Mouse (Mus musculus) kidney, postnatal 0 days (tissue): ENCODE measurements at regions not wholly inside any gene's neighbourhood (a gene's known extent, or its start where the extent isn't known, plus 50 kb on each side); places are given as distances from the start of the nearest gene placed in this dataset.
A peak's percentile ranks its signal among the peaks of the same experiment; 100 is the strongest.

Experiments
- ATAC-seq: fragments of 200-750 bp; cut with Nextera tagmentation; replicated peaks from 2 replicates; pipeline ENCODE4 v1.8.0; 2017; ENCODE audit warnings: low read depth, moderate number of reproducible peaks, moderate TSS enrichment, moderate library complexity; ENCODE audit not compliant: low FRiP score
- DNase-seq: peaks from one replicate; pipeline ENCODE4 v3.0.0-alpha.2; 2016; ENCODE audit warnings: low spot score
- H3K27ac ChIP-seq: fragments of 300-500 bp; sonication (generic); 2 replicates; pipeline ENCODE4 v1.5.1; 2014; ENCODE audit warnings: mild to moderate bottlenecking
- H3K27me3 ChIP-seq: fragments of 300-500 bp; sonication (generic); 2 replicates; pipeline ENCODE4 v1.6.1; 2014; ENCODE audit warnings: low read length, mixed read lengths; ENCODE audit not compliant: insufficient read depth
- H3K36me3 ChIP-seq: fragments of 300-500 bp; sonication (generic); 2 replicates; pipeline ENCODE4 v1.6.1; 2014; ENCODE audit warnings: low read length, mixed read lengths; ENCODE audit not compliant: insufficient read depth
- H3K4me1 ChIP-seq: fragments of 300-500 bp; sonication (generic); replicated peaks from 2 replicates; pipeline ENCODE4 v1.6.1; 2014; ENCODE audit warnings: antibody characterized with exemption, low read length, mixed read lengths; ENCODE audit not compliant: insufficient read depth
- H3K4me2 ChIP-seq: fragments of 300-500 bp; sonication (generic); 2 replicates; pipeline ENCODE4 v1.6.1; 2014; ENCODE audit warnings: mild to moderate bottlenecking, low read length, moderate library complexity, mixed read lengths
- H3K4me3 ChIP-seq: fragments of 300-500 bp; sonication (generic); replicated peaks from 2 replicates; pipeline ENCODE4 v1.5.1; 2014; ENCODE audit warnings: low read depth, low read length
- H3K9ac ChIP-seq: fragments of 300-500 bp; sonication (generic); 2 replicates; pipeline ENCODE4 v1.6.1; 2014; ENCODE audit warnings: low read depth, low read length
- H3K9me3 ChIP-seq: fragments of 300-500 bp; sonication (generic); replicated peaks from 2 replicates; pipeline ENCODE4 v1.6.1; 2016; ENCODE audit warnings: low read length, inconsistent platforms, mixed read lengths
- CTCF ChIP-seq: IDR thresholded peaks from 2 replicates; pipeline ENCODE4 v1.5.1; 2016; ENCODE audit warnings: antibody characterized with exemption, low read depth, mild to moderate bottlenecking, moderate library complexity
- WGBS: fragments of 180-500 bp; shearing (Covaris S2); extraction: QIAGEN DNeasy Blood & Tissue Kit; methylation state at CpG from one replicate; pipeline ENCODE4 v1.1.7; 2014; 5-methylcytosine and 5-hydroxymethylcytosine counted together

DNA sequence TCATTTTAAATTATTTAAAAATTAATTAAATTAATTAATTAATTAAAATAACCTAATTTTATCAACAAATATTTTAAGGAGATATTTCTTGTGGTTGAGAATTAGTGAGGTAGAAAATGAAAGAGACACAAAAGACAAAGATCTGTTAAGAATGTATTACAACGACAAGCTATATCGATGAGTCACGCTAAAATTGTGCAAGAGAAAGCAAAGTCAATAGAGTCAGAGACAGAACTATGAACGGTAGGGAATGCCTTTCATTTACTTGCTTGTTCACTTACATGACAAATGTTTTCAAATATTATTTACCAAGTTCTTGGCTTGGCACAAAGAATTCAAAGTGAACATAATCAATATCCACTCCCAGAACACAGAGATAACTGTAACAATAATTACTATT is 582.5 kb downstream of the Prkd1 start:
- ATAC-seq (no peak), DNase-seq (no peak)
- no peak overlapping the region for H3K4me3 ChIP-seq
- no peaks in the 10 kb centered on the region for H3K36me3 ChIP-seq
- no peak overlapping the region for H3K27ac ChIP-seq
- WGBS, result 90% methylated on average over 4 of the region's 4 CpGs
- H3K4me1 ChIP-seq, result no peaks in the 10 kb centered on the region
- no peak overlapping the region for H3K9ac ChIP-seq
- no peak overlapping the region for H3K4me2 ChIP-seq
- no peaks in the 10 kb centered on the region for H3K9me3 ChIP-seq
- TF ChIP-seq CTCF, result no peak
- H3K27me3 ChIP-seq, result no peaks in the 10 kb centered on the region

DNA sequence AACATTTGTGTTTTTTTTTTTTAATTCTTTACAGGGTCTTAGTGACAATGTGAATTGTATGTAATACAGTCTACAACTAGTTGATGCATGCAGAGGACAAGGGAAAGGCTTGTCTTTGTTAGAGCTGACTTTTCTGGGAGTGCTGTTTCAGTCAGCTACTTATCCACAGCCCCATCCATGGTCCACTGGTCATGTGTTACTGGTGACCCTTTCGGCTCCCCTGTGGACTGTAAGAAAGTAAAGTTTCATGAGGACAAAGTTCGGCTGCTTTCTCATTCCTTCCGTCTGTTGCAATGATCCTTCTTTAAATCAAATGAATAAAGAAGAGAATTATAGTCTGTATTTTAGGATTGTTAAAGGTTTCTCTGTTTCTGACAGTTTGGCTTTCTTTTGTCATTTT is 577.1 kb downstream of the Prkd1 start:
- H3K4me2 ChIP-seq, result no peak overlapping the region
- H3K4me3 ChIP-seq, result no peak overlapping the region
- no peaks in the 10 kb centered on the region for H3K4me1 ChIP-seq
- H3K27ac ChIP-seq, result no peak overlapping the region
- H3K27me3 ChIP-seq, result no peaks in the 10 kb centered on the region
- 19% methylated on average over 3 of the region's 3 CpGs for WGBS
- H3K36me3 ChIP-seq, result no peaks in the 10 kb centered on the region
- no peaks in the 10 kb centered on the region for H3K9me3 ChIP-seq
- H3K9ac ChIP-seq, result no peak overlapping the region
- ATAC-seq, result no peak
- no peak for TF ChIP-seq CTCF
- peak; percentile 3 for DNase-seq

- H3K9ac ChIP-seq, result no peak overlapping the region
- WGBS, result 71% methylated on average over 1 of the region's 1 CpGs
- no peaks in the 10 kb centered on the region for H3K27me3 ChIP-seq
- no peak overlapping the region for H3K4me2 ChIP-seq
- no peak overlapping the region for H3K27ac ChIP-seq
- no peak overlapping the region for H3K4me3 ChIP-seq
- no peak for ATAC-seq
- H3K4me1 ChIP-seq, result no peaks in the 10 kb centered on the region
- DNase-seq, result no peak
- H3K36me3 ChIP-seq, result no peaks in the 10 kb centered on the region
- TF ChIP-seq CTCF, result no peak
- H3K9me3 ChIP-seq, result no peaks in the 10 kb centered on the region
Measured at GRCm38 (mm10) chr12:50072359-50072758, 576.5 kb downstream of the Prkd1 start.

- no peak for DNase-seq
- TF ChIP-seq CTCF, result no peak
- H3K9ac ChIP-seq, result no peak overlapping the region
- H3K4me2 ChIP-seq, result no peak overlapping the region
- H3K27ac ChIP-seq, result no peak overlapping the region
- no peak overlapping the region for H3K4me3 ChIP-seq
- WGBS, result 51% methylated on average over 2 of the region's 2 CpGs
- no peaks in the 10 kb centered on the region for H3K27me3 ChIP-seq
- no peaks in the 10 kb centered on the region for H3K36me3 ChIP-seq
- H3K9me3 ChIP-seq, result no peaks in the 10 kb centered on the region
- no peak for ATAC-seq
- H3K4me1 ChIP-seq, result no peaks in the 10 kb centered on the region
Measured at GRCm38 (mm10) chr12:50073684-50074083, 575.2 kb downstream of the Prkd1 start.

DNA sequence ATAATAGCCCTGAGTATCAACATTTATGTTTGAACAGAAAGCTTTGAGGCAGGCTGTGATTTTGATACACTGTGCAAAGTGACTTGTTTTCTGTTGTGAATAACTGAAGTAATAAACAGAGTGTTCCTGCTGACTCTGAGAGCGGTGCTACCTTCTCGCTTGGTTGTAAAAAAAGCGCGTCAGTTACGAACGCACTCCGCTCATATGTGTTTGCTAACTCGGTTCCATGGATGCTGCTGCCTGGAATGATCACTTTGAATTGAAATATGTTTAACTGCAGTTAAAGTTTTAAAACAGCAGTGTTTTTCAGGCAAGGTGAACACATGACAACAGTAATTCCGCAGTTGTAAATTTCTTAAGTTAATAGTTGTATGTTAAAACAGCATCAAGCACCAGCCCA is 567.7 kb downstream of the Prkd1 start:
- Histone ChIP-seq H3K9me3 (no peaks in the 10 kb centered on the region), H3K9ac (no peak overlapping the region), H3K4me3 (no peak overlapping the region), H3K27me3 (no peaks in the 10 kb centered on the region), H3K4me1 (no peaks in the 10 kb centered on the region), H3K36me3 (no peaks in the 10 kb centered on the region), H3K27ac (no peak overlapping the region), H3K4me2 (no peak overlapping the region)
- no peak for ATAC-seq
- DNase-seq, result no peak
- 88% methylated on average over 9 of the region's 9 CpGs for WGBS
- no peak for TF ChIP-seq CTCF

- Histone ChIP-seq H3K36me3 (no peaks in the 10 kb centered on the region), H3K9me3 (no peaks in the 10 kb centered on the region), H3K4me2 (no peak overlapping the region), H3K9ac (no peak overlapping the region), H3K27ac (no peak overlapping the region), H3K4me1 (no peaks in the 10 kb centered on the region), H3K27me3 (no peaks in the 10 kb centered on the region), H3K4me3 (no peak overlapping the region)
- WGBS, result 71% methylated on average over 1 of the region's 1 CpGs
- no peak for DNase-seq
- no peak for TF ChIP-seq CTCF
- ATAC-seq, result no peak
Measured at GRCm38 (mm10) chr12:50081571-50081970, 567.3 kb downstream of the Prkd1 start.

DNA sequence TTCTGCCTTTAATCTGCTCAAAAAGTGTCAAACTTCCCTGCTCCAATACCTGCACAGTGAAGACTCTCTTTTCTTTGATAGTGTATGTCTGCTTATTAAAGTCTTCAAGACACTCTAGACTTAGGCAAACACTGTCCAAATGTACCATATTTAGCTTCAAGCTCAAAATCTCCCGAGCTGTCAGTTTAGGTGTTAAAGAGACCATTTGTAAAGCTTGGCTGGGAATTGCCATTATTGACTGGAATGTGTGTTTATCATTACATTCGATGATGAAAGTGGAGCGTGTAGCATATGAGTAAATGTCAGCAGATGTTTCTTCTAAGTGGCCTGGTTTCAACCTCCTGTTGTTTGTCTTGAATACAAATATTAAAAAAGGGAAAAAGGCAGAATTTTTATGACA is 564.4 kb downstream of the Prkd1 start:
- no peak for TF ChIP-seq CTCF
- DNase-seq (no peak), ATAC-seq (no peak)
- no peak overlapping the region for H3K27ac ChIP-seq
- no peaks in the 10 kb centered on the region for H3K27me3 ChIP-seq
- WGBS, result 56% methylated on average over 3 of the region's 3 CpGs
- H3K4me2 ChIP-seq, result no peak overlapping the region
- H3K9ac ChIP-seq, result no peak overlapping the region
- H3K36me3 ChIP-seq, result no peaks in the 10 kb centered on the region
- H3K4me3 ChIP-seq, result no peak overlapping the region
- H3K9me3 ChIP-seq, result no peaks in the 10 kb centered on the region
- no peaks in the 10 kb centered on the region for H3K4me1 ChIP-seq
